Mouse (Mus musculus) B cell, adult 67 days (primary cell): Measurements from ENCODE around the gene Mrpl1. TPM values are rescaled to one million over a fixed set of nuclear protein-coding genes. Genes with fewer than 3 reads are reported as not detected.

Experiments used
- total RNA-seq, 2 experiments: library from RNA; stranded (reverse); gene quantifications; 4 replicates each; pipeline ENCODE4 v1.2.4; 2023

The Mrpl1 gene
- total RNA-seq = 10 to 100 TPM; 18.0 to 21.6 TPM

GRCm38 (mm10) chr5:96209459-96209858, at the start of gene Mrpl1:
Mrpl1 (plus strand) TSS chr5:96209493.

GRCm38 (mm10) chr5:96164021-96164411, 45.3 kb upstream of the Mrpl1 start, which contains the start of gene Cnot6l:
Cnot6l (minus strand) TSS chr5:96164171.

Other genes starting within 250 kb of the Mrpl1 start
- 100 to 1,000 TPM; 181 to 214 TPM for gene Cnot6l, start 45.3 kb upstream of the Mrpl1 start, total RNA-seq
- gene Fras1, start 164.5 kb downstream of the Mrpl1 start, total RNA-seq = 1 to 10 TPM; 1.2 to 3.6 TPM